Mouse (Mus musculus) hindbrain, embryonic 14.5 days (tissue): ENCODE measurements around the gene 1700069L16Rik. TPM values are rescaled to one million over a fixed set of nuclear protein-coding genes. Genes with fewer than 3 reads are reported as not detected.

Experiments used
- ATAC-seq: fragments of 200-750 bp; cut with Nextera tagmentation; 2 replicates; pipeline ENCODE4 v1.8.0; 2017; ENCODE audit warnings: moderate number of reproducible peaks, mild to moderate bottlenecking, moderate TSS enrichment, moderate library complexity; ENCODE audit not compliant: low FRiP score
- DNase-seq: peaks from one replicate; pipeline ENCODE4 v3.0.0-alpha.2; 2015; ENCODE audit warnings: low spot score
- H3K27ac ChIP-seq: fragments of 300-500 bp; sonication (generic); 2 replicates; pipeline ENCODE4 v1.5.1; 2014; ENCODE audit warnings: mild to moderate bottlenecking, moderate library complexity
- H3K27me3 ChIP-seq: fragments of 300-500 bp; sonication (generic); 2 replicates; pipeline ENCODE4 v1.6.1; 2014; ENCODE audit warnings: mild to moderate bottlenecking, low read length, mixed read lengths; ENCODE audit not compliant: control insufficient read depth, insufficient read depth
- H3K36me3 ChIP-seq: fragments of 300-500 bp; sonication (generic); replicated peaks from 2 replicates; pipeline ENCODE4 v1.6.1; 2014; ENCODE audit not compliant: control insufficient read depth, insufficient read depth
- H3K4me1 ChIP-seq: fragments of 300-500 bp; sonication (generic); replicated peaks from 2 replicates; pipeline ENCODE4 v1.6.1; 2014; ENCODE audit warnings: antibody characterized with exemption, low read length, mixed read lengths; ENCODE audit not compliant: control insufficient read depth, insufficient read depth
- H3K4me2 ChIP-seq: fragments of 300-500 bp; sonication (generic); replicated peaks from 2 replicates; pipeline ENCODE4 v1.6.1; 2014; ENCODE audit warnings: mild to moderate bottlenecking, moderate library complexity
- H3K4me3 ChIP-seq: fragments of 300-500 bp; sonication (generic); replicated peaks from 2 replicates; pipeline ENCODE4 v1.5.1; 2014; ENCODE audit warnings: mild to moderate bottlenecking, low read length
- H3K9ac ChIP-seq: fragments of 300-500 bp; sonication (generic); 2 replicates; pipeline ENCODE4 v1.6.1; 2014
- H3K9me3 ChIP-seq: fragments of 300-500 bp; sonication (generic); 2 replicates; pipeline ENCODE4 v1.6.1; 2016; ENCODE audit warnings: low read length; ENCODE audit not compliant: control insufficient read depth
- WGBS: fragments of 180-500 bp; shearing (Covaris S2); extraction: QIAGEN DNeasy Blood & Tissue Kit; methylation state at CpG from one replicate; pipeline ENCODE4 v1.1.7; 2014; 5-methylcytosine and 5-hydroxymethylcytosine counted together
- polyA plus RNA-seq: library from polyadenylated mRNA; unstranded; fragments of >200 nt; fragmentation: Nextera tagmentation; extraction: Ambion mirVana; gene quantifications from 2 replicates; pipeline ENCODE4 v1.2.1, GENCODE M21; 2014

1700069L16Rik gene
- polyA plus RNA-seq, 1 experiment from 2014 or later, result not detected

DNA sequence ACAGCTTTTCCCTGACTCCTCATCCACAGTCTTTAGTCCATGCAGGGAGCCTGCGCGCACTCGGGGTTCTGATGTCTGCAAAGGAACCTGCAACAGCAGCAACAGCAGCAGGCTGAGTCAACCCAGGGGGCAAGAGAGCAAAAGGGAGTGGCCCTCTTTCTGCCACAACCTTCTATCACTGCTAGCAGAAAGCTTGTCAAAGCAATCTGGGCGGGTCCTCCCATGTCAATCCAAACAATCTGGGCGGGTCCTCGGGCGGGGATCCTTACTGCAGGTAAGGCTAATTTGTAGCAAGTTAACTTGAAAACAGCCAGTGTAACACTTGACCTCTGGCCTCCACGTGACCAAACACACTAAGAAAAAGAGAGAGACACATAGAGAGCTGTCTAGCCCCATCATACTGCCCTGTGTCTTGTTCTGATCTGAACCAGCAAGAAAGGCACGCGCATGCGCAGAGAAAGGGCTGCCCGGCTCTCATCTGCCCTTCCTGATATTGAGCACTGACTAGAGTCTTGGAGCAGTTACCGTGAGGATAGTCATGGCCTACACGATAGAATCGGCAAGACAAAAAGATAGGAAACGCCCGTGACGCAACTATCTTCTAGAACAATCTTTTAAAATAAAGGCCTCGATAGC, 24.1 kb downstream of the 1700069L16Rik start:
- Histone ChIP-seq H3K36me3 (no peaks in the 10 kb centered on the region), H3K9ac (no peak overlapping the region), H3K4me3 (no peak overlapping the region), H3K27ac (no peak overlapping the region), H3K9me3 (no peaks in the 10 kb centered on the region), H3K27me3 (no peaks in the 10 kb centered on the region), H3K4me1 (peaks cover 14% of the 10 kb centered on the region), H3K4me2 (no peak overlapping the region)
- WGBS, result 86% methylated on average over 19 of the region's 19 CpGs
- ATAC-seq, result no peak
- no peak for DNase-seq

DNA sequence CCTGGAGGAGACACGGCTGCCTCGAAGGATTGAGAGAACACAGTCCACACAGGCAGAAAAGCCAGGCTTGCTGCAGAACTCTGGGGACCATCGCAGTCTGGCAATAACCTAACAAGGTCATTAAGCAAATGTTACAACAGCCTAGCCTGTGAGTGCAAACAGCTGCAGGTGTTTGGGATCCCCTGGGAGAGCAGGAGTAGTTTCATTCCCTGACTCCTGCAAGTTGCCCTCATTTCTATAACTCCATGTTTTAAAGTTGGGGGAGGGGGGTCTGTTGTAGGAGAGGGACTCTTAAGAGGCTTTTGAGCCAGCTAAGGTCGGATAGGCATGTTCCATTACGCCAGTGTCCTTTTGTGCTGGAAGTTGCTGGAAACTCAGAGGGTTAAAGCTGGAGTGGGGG, 30.2 kb downstream of the 1700069L16Rik start:
- Histone ChIP-seq H3K9ac (no peak overlapping the region), H3K27me3 (no peaks in the 10 kb centered on the region), H3K27ac (peak overlapping the region; percentile 26; the same call in 1 of the 2 replicates), H3K4me2 (no peak overlapping the region), H3K9me3 (no peaks in the 10 kb centered on the region), H3K4me3 (no peak overlapping the region), H3K36me3 (no peaks in the 10 kb centered on the region), H3K4me1 (peaks cover 25% of the 10 kb centered on the region)
- 45% methylated on average over 5 of the region's 5 CpGs for WGBS
- no peak for ATAC-seq
- peak; percentile 40 for DNase-seq

DNA sequence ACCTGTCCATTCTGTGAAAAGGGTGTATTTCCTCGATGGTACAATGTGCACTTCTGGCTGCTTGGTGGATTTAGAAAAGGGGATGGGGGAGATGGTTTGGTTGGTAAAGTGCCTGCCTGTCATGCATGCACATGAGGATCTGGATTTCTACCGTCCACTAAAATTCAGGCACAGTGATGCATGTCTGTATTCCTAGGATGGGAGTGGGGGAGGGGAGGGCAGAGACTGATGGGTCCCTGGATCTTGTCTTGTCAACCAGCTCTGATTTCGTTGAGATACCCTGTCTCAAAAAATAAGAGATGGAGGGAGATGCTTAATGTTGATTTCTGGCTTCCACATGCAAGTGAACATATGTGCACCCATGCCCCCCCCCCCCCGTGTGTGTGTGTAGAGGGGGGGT, 30.6 kb downstream of the 1700069L16Rik start:
- DNase-seq (no peak), ATAC-seq (no peak)
- WGBS, result 56% methylated on average over 4 of the region's 4 CpGs
- peak overlapping the region; percentile 26 for H3K27ac ChIP-seq
- no peaks in the 10 kb centered on the region for H3K36me3 ChIP-seq
- no peak overlapping the region for H3K4me2 ChIP-seq
- no peak overlapping the region for H3K9ac ChIP-seq
- no peaks in the 10 kb centered on the region for H3K9me3 ChIP-seq
- no peak overlapping the region for H3K4me3 ChIP-seq
- peaks cover 28% of the 10 kb centered on the region for H3K4me1 ChIP-seq
- no peaks in the 10 kb centered on the region for H3K27me3 ChIP-seq

DNA sequence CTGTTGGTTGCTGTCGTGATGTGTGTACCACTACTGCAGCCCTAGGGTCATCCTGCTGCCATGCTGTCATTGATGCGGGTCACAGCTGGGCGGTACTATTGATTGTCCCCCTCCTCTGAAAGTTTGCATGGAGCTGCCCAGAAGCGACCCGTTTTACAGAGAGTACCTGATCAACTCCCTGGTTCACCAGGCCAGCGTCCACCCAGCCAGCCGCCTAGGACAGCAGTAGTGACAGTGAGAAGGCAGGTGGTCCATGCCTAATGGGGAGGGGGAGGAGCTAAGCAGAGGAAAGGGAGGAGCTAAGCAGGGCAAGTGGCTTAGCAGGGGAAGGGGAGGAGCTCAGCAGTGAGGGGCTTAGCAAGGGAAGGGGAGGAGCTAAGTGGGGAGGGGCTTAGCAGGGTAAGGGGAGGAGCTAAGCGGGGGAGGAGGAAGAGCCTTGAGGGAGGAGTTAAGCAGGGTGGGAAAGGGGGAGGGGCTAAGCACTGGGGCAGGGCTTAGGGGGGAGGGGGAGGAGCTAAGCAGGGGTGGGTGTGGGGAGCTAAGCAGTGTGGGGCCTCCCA, 31.3 kb downstream of the 1700069L16Rik start:
- 88% methylated on average over 8 of the region's 8 CpGs for WGBS
- ATAC-seq, result no peak
- Histone ChIP-seq H3K9me3 (no peaks in the 10 kb centered on the region), H3K27me3 (no peaks in the 10 kb centered on the region), H3K27ac (no peak overlapping the region), H3K36me3 (no peaks in the 10 kb centered on the region), H3K4me1 (peaks cover 28% of the 10 kb centered on the region), H3K9ac (no peak overlapping the region), H3K4me2 (no peak overlapping the region), H3K4me3 (no peak overlapping the region)
- no peak for DNase-seq

DNA sequence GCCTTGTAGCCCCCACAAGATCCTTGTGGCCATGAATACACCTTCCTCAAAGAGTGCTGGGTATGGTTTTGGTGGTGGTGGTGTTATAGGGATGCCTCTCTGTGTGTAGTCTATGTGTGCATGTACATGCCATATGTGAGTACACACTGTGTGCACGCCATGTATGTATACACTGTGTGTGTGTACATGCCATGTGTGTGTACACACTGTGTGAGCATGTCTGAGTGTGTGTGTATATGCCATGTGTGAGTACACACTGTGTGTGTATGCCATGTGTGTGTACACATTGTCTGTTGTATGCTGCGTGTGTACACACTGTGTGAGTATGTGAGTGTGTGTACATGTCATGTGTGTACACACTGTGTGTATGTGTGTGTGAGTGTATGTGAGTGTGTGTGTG, 33.7 kb downstream of the 1700069L16Rik start:
- 93% methylated on average over 2 of the region's 2 CpGs for WGBS
- H3K9me3 ChIP-seq, result no peaks in the 10 kb centered on the region
- ATAC-seq, result peak; percentile 19; the same call in 1 of the 2 replicates
- no peak overlapping the region for H3K9ac ChIP-seq
- H3K36me3 ChIP-seq, result no peaks in the 10 kb centered on the region
- H3K4me1 ChIP-seq, result peaks cover 28% of the 10 kb centered on the region
- H3K27me3 ChIP-seq, result no peaks in the 10 kb centered on the region
- no peak for DNase-seq
- no peak overlapping the region for H3K27ac ChIP-seq
- no peak overlapping the region for H3K4me3 ChIP-seq
- H3K4me2 ChIP-seq, result no peak overlapping the region

DNA sequence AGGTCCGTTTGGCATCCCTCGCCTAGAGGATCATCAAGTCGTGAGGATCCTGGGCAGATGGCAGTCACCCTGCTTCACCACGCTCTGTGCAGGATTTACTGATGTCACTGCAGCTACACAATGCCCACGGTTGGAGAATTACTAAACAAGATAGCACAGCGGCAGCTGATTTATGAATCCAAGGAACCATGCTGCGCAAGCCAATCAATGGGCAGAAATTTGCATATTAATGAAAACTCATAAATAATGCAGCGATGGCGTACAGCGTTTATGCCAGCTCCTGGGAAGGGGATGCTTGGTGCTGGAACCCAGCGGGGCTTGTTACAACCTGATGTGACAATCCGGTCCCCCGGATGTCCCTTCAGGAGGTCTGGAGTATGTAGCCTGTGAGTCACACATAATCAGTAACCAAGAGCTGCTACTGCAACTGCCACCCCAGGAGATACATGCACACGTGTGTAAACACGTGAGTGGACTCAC, 34.5 kb downstream of the 1700069L16Rik start:
- peak; percentile 75 for DNase-seq
- peak overlapping the region; percentile 75 for H3K27ac ChIP-seq
- H3K27me3 ChIP-seq, result no peaks in the 10 kb centered on the region
- peak; percentile 74 for ATAC-seq
- H3K36me3 ChIP-seq, result no peaks in the 10 kb centered on the region
- WGBS, result 23% methylated on average over 15 of the region's 15 CpGs
- no peak overlapping the region for H3K4me3 ChIP-seq
- H3K9me3 ChIP-seq, result no peaks in the 10 kb centered on the region
- peak overlapping the region; percentile 31 for H3K4me2 ChIP-seq
- peaks cover 28% of the 10 kb centered on the region for H3K4me1 ChIP-seq
- H3K9ac ChIP-seq, result no peak overlapping the region

DNA sequence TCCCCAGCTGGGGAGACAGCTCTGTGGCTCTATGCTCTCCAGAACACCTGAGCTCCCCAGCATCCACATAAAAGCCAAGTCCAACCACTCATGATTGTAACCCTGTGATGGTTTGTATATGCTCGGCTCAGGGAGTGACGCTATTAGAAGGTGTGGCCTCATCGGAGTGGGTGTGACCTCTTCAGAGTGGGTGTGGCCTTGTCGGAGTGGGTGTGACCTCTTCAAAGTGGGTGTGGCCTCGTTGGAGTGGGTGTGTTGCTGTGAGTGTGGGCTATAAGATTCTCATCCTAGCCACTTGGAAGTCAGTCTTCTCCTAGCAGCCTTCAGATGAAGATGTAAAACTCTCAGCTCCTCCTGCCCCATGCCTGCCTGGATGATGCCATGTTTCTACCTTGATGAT, 37.1 kb downstream of the 1700069L16Rik start:
- no peak for ATAC-seq
- no peaks in the 10 kb centered on the region for H3K36me3 ChIP-seq

DNA sequence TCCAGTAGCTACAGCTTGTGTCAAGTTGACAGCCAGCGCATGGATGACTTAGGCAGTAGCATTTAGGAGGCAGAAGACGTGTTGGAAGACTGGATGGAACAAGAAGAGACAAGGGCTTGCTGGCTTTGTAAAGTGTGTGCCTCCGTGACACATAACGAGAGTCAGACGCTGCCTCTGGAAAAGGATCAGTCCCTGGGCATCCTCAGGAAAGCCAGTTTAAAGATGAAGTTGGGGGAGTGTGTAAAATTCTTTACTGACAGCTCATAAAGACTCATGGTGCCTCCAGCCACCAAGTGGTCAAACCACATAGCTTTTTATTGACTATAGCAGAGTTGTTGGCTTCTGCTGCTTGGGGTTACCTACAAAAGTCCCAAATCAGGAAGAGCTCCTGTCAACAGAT, 39.1 kb downstream of the 1700069L16Rik start:
- H3K4me1 ChIP-seq, result peaks cover 10% of the 10 kb centered on the region
- H3K9ac ChIP-seq, result no peak overlapping the region
- DNase-seq (no peak), ATAC-seq (no peak)
- H3K9me3 ChIP-seq, result no peaks in the 10 kb centered on the region; the same call in 1 of the 2 replicates
- H3K4me2 ChIP-seq, result no peak overlapping the region
- no peaks in the 10 kb centered on the region for H3K27me3 ChIP-seq
- no peak overlapping the region for H3K27ac ChIP-seq
- WGBS, result 79% methylated on average over 5 of the region's 5 CpGs
- H3K4me3 ChIP-seq, result no peak overlapping the region
- H3K36me3 ChIP-seq, result no peaks in the 10 kb centered on the region

More for the DNA sequence above, 37.1 kb downstream of the 1700069L16Rik start:
- Histone ChIP-seq H3K27me3 (no peaks in the 10 kb centered on the region), H3K27ac (no peak overlapping the region), H3K4me2 (no peak overlapping the region), H3K9ac (no peak overlapping the region), H3K9me3 (no peaks in the 10 kb centered on the region), H3K4me1 (peaks cover 15% of the 10 kb centered on the region), H3K4me3 (no peak overlapping the region)
- 90% methylated on average over 5 of the region's 5 CpGs for WGBS
- no peak for DNase-seq

DNA sequence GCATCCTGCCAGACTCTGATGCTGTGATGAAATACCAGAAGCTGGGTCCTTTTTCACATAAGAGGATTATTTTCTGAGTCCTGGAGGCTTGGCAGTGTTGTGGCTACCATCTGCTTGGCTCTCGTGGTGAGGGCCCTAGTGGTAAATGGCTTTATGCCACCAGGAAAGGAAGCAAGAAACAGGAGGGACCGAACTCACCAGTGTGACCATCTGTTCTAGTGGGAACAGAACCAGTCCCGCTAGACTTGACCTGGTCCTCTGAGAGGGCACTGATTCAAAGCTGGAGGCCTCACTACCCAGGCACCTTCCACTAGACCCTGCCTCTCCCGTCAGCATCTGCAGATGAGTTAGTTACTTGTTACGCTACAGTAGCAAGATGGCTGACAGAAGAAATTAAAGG, 41.3 kb downstream of the 1700069L16Rik start:
- ATAC-seq (no peak), DNase-seq (no peak)
- 68% methylated on average over 5 of the region's 5 CpGs for WGBS

More for the DNA sequence above, 41.3 kb downstream of the 1700069L16Rik start:
- no peaks in the 10 kb centered on the region for H3K36me3 ChIP-seq
- no peak overlapping the region for H3K9ac ChIP-seq
- H3K27me3 ChIP-seq, result no peaks in the 10 kb centered on the region
- no peak overlapping the region for H3K4me2 ChIP-seq
- no peaks in the 10 kb centered on the region; the same call in 1 of the 2 replicates for H3K9me3 ChIP-seq
- no peak overlapping the region for H3K4me3 ChIP-seq
- H3K27ac ChIP-seq, result no peak overlapping the region
- no peaks in the 10 kb centered on the region for H3K4me1 ChIP-seq
